Mouse (Mus musculus): ENCODE measurements around the gene Gm20661.

DNA sequence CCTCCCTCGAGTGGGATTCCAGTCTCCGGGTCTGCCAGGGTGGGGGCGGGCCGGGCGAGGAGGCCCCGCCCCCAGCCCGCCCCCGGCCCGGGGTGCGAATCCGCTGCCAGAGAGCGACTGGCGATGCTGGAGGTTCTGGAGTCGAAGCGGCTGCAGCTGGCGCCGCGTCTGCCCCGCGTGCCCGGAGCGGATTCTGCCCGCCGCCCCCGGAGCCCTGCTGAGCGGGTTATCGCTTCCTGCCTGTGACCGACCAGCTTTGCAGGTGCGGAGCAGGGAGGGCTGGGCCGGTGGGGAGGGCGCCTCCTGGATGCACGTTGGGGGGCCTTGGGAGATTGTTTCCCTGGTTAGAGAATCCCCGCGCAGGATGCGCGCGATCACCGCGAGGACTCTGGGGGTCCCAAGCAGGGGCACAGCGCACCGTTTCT, 47.1 kb upstream of the Gm20661 start:
- no peak for TF ChIP-seq CTCF (IDR thresholded peaks at IDR 0.05; ENCODE audit: insufficient read depth, low read length)
- TF ChIP-seq POLR2A (IDR thresholded peaks at IDR 0.05; ENCODE audit: borderline replicate concordance, extremely low read depth, low read depth, low read length) = no peak
